Mouse (Mus musculus) G1E (cell line): ENCODE results near the gene Tsc2. TPM values are rescaled to one million over a fixed set of nuclear protein-coding genes. Genes with fewer than 3 reads are reported as not detected.

Experiments
- ATAC-seq: 2 replicates; pipeline ENCODE4 v1.8.0; 2016; ENCODE audit warnings: mild to moderate bottlenecking; ENCODE audit not compliant: insufficient number of reproducible peaks, poor library complexity, low FRiP score, severe bottlenecking; ENCODE audit errors: extremely low read depth
- DNase-seq: peaks from one replicate; pipeline ENCODE4 v3.0.0; 2012; ENCODE audit warnings: low spot score
- H3K27me3 ChIP-seq: 2 replicates; pipeline ENCODE4 v1.6.1; 2012; ENCODE audit warnings: mild to moderate bottlenecking, low read length, inconsistent platforms; ENCODE audit not compliant: insufficient read depth
- H3K36me3 ChIP-seq: replicated peaks from 2 replicates; pipeline ENCODE3; 2012; ENCODE audit warnings: mild to moderate bottlenecking, inconsistent platforms
- H3K4me1 ChIP-seq: 2 replicates; pipeline ENCODE4 v1.6.1; 2012; ENCODE audit warnings: low read depth, low read length, inconsistent platforms, mixed read lengths; ENCODE audit not compliant: insufficient read depth
- H3K4me3 ChIP-seq: 2 replicates; pipeline ENCODE4 v1.5.1; 2012; ENCODE audit warnings: low read depth, mild to moderate bottlenecking, inconsistent platforms, low read length, moderate library complexity, mixed read lengths
- H3K9me3 ChIP-seq: replicated peaks from 2 replicates; pipeline ENCODE4 v1.6.1; 2012; ENCODE audit warnings: inconsistent platforms
- CTCF ChIP-seq: IDR thresholded peaks from 2 replicates; pipeline ENCODE4 v1.5.1; 2012; ENCODE audit warnings: low read depth, low read length, inconsistent platforms, mixed read lengths
- GATA1 ChIP-seq: IDR thresholded peaks from 2 replicates; pipeline ENCODE4 v1.6.1; 2012; ENCODE audit warnings: borderline replicate concordance, low read length, inconsistent platforms, mixed read lengths
- GATA2 ChIP-seq: IDR thresholded peaks from 2 replicates; pipeline ENCODE4 v1.6.1; 2012; ENCODE audit warnings: low read depth, low read length, inconsistent platforms, borderline replicate concordance
- POLR2AphosphoS5 ChIP-seq: IDR thresholded peaks from 2 replicates; pipeline ENCODE4 v1.6.1; 2012; ENCODE audit warnings: low read depth, low read length, inconsistent platforms; ENCODE audit not compliant: insufficient replicate concordance
- TAL1 ChIP-seq: conservative IDR thresholded peaks from 2 replicates; pipeline ENCODE4 v1.6.1; 2012; ENCODE audit warnings: low read depth, low read length, inconsistent platforms, mixed read lengths
- polyA plus RNA-seq: library from polyadenylated mRNA; stranded (reverse); fragments of >175 nt; gene quantifications from 2 replicates; pipeline ENCODE4 v1.2.3, GENCODE M21; 2012
- total RNA-seq, 2 experiments: library from RNA; stranded (forward) in 1 of 2; stranded (reverse) in 1 of 2; fragments of 200-1000 nt in 1 of 2; fragments of >200 nt in 1 of 2; fragmentation: Nextera tagmentation in 1 of 2; gene quantifications; 2 replicates each; pipeline ENCODE4 v1.2.3; 2014 to 2017

The Tsc2 gene
- total and polyA plus RNA-seq, 3 experiments: 39.7 to 114 (median 66.5) TPM

- TF ChIP-seq GATA1 (no peak), GATA2 (no peak), POLR2AphosphoS5 (no peak), CTCF (no peak), TAL1 (no peak)
- H3K4me1 ChIP-seq: peaks cover 13% of the 10 kb centered on the region
- no peaks in the 10 kb centered on the region for H3K9me3 ChIP-seq
- H3K27me3 ChIP-seq: peaks cover 87% of the 10 kb centered on the region
- no peak overlapping the region for H3K4me3 ChIP-seq
- no peaks in the 10 kb centered on the region for H3K36me3 ChIP-seq
- DNase-seq (no peak), ATAC-seq (no peak)
These were observed 16.4 kb upstream of the Tsc2 start for GRCm38 (mm10) chr17:24648731-24649377.

GRCm38 (mm10) chr17:24647493-24647892 is 15.1 kb upstream of the Tsc2 start:
- no peak for TF ChIP-seq TAL1
- no peak for TF ChIP-seq GATA1
- TF ChIP-seq GATA2: no peak
- TF ChIP-seq POLR2AphosphoS5: no peak
- TF ChIP-seq CTCF: no peak
- Histone ChIP-seq H3K4me1 (peaks cover 13% of the 10 kb centered on the region), H3K36me3 (no peaks in the 10 kb centered on the region), H3K4me3 (no peak overlapping the region), H3K9me3 (no peaks in the 10 kb centered on the region), H3K27me3 (peaks cover 93% of the 10 kb centered on the region)
- ATAC-seq: no peak
- DNase-seq: no peak

GRCm38 (mm10) chr17:24646381-24646780 is 14.0 kb upstream of the Tsc2 start:
- no peak for TF ChIP-seq CTCF
- TF ChIP-seq GATA2: no peak
- TF ChIP-seq TAL1: no peak
- no peak for TF ChIP-seq POLR2AphosphoS5
- TF ChIP-seq GATA1: no peak
- H3K36me3 ChIP-seq: no peaks in the 10 kb centered on the region
- H3K4me3 ChIP-seq: no peak overlapping the region
- DNase-seq (no peak), ATAC-seq (no peak)
- peaks cover 13% of the 10 kb centered on the region for H3K4me1 ChIP-seq
- peaks cover 94% of the 10 kb centered on the region for H3K27me3 ChIP-seq
- no peaks in the 10 kb centered on the region for H3K9me3 ChIP-seq

- peaks cover 90% of the 10 kb centered on the region for H3K27me3 ChIP-seq
- DNase-seq (no peak), ATAC-seq (no peak)
- no peaks in the 10 kb centered on the region for H3K36me3 ChIP-seq
- H3K4me1 ChIP-seq: peaks cover 13% of the 10 kb centered on the region
- TF ChIP-seq TAL1: no peak
- no peak for TF ChIP-seq CTCF
- TF ChIP-seq GATA2: no peak
- no peak for TF ChIP-seq POLR2AphosphoS5
- no peak for TF ChIP-seq GATA1
- no peaks in the 10 kb centered on the region for H3K9me3 ChIP-seq
- no peak overlapping the region for H3K4me3 ChIP-seq
These were observed 13.5 kb upstream of the Tsc2 start for GRCm38 (mm10) chr17:24645916-24646315.

- ATAC-seq (no peak), DNase-seq (no peak)
- H3K4me1 ChIP-seq: peaks cover 10% of the 10 kb centered on the region; the same call in 1 of the 2 replicates
- peaks cover 81% of the 10 kb centered on the region for H3K27me3 ChIP-seq
- H3K36me3 ChIP-seq: no peaks in the 10 kb centered on the region
- H3K4me3 ChIP-seq: no peak overlapping the region
- no peak for TF ChIP-seq TAL1
- TF ChIP-seq GATA2: no peak
- no peak for TF ChIP-seq CTCF
- TF ChIP-seq POLR2AphosphoS5: no peak
- TF ChIP-seq GATA1: no peak
- H3K9me3 ChIP-seq: no peaks in the 10 kb centered on the region
These were observed 12.7 kb upstream of the Tsc2 start for GRCm38 (mm10) chr17:24644875-24645721.
